Mouse (Mus musculus): ENCODE results near the gene Clns1a.

The Clns1a gene

GRCm38 (mm10) chr7:97766406-97767166, 70.2 kb downstream of the Clns1a start:
- no peak for DNase-seq (ENCODE audit: low spot score)

DNA sequence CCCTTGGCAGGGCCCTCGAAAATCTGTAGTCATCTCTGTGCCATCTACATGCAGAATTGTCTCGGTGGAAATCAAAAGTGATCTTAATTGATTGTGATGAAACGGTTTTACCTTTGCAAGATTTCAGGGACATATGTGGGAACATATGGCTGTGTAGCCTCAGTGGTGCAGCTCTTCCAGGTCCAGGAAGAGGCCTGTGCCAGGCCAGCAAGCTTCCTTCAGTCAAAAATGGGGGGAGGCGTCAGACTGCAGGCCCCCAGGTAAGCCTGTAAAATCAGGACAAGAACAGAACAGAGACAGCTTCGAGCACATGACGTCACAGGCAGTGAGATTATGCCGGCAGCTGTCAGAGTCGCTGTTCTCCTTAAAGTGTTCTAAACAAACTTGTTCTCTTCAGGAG, 71.4 kb downstream of the Clns1a start:
- DNase-seq (ENCODE audit: low spot score): no peak

DNA sequence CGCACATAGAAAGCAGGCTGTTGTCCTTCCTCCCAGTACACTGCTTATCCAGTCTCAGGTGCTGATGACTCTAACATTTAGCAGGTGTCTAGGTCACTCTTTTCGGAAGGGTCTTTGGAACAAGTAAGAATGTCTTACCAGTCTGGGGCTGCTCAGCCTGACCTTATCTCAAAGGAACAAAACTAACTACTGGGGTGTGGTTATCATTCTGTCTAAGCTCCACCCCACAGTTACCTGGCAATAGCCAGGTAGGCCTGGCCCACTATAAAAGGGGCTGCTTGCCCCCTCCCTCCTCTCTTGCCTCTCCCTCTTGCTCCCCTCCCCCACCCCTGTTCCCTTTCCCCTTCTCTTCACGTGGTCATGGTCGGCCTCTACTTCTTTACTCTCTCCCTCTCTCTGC, 72.6 kb downstream of the Clns1a start:
- no peak for DNase-seq (ENCODE audit: low spot score)
